Mouse (Mus musculus) c-Kit-positive CD71-positive TER-119-negative erythroid progenitor cells, embryonic 14.5 days (primary cell): ENCODE data around the gene Gm10096.
"Not testable (repeated sequence)": the region's sequence is repeated elsewhere in the genome, so short reads cannot be mapped to it uniquely, and the experiment has no call there.

Experiments used
- DNase-seq: peaks from one replicate; pipeline ENCODE4 v3.0.0-alpha.2; 2013; ENCODE audit warnings: low read depth

The Gm10096 gene

GRCm38 (mm10) chrX:28954602-28955001 lies at the start of gene Gm10096:
TSS of gene Gm10096 (minus strand) at chrX:28954702.
- not testable (repeated sequence) for DNase-seq
